Mouse (Mus musculus) neural tube, embryonic 12.5 days (tissue): ENCODE data around the gene Slc25a35. TPM values are rescaled to one million over a fixed set of nuclear protein-coding genes. Genes with fewer than 3 reads are reported as not detected.
"Not testable (repeated sequence)": the region's sequence is repeated elsewhere in the genome, so short reads cannot be mapped to it uniquely, and the experiment has no call there.

Source experiments
- ATAC-seq: fragments of 200-750 bp; cut with Nextera tagmentation; 2 replicates; pipeline ENCODE4 v1.8.0; 2017; ENCODE audit warnings: low read depth, mild to moderate bottlenecking, moderate TSS enrichment, moderate library complexity; ENCODE audit not compliant: low FRiP score
- H3K27ac ChIP-seq: fragments of 300-500 bp; sonication (generic); 2 replicates; pipeline ENCODE4 v1.5.1; 2016
- H3K27me3 ChIP-seq: fragments of 300-500 bp; sonication (generic); replicated peaks from 2 replicates; pipeline ENCODE4 v1.6.1; 2016; ENCODE audit warnings: mild to moderate bottlenecking
- H3K36me3 ChIP-seq: fragments of 300-500 bp; sonication (generic); 2 replicates; pipeline ENCODE4 v1.6.1; 2016; ENCODE audit warnings: mild to moderate bottlenecking
- H3K4me1 ChIP-seq: fragments of 300-500 bp; sonication (generic); 2 replicates; pipeline ENCODE4 v1.6.1; 2016
- H3K4me2 ChIP-seq: fragments of 300-500 bp; sonication (generic); replicated peaks from 2 replicates; pipeline ENCODE4 v1.6.1; 2016; ENCODE audit warnings: mild to moderate bottlenecking
- H3K4me3 ChIP-seq: fragments of 300-500 bp; sonication (generic); 2 replicates; pipeline ENCODE4 v1.5.1; 2016
- H3K9ac ChIP-seq: fragments of 300-500 bp; sonication (generic); 2 replicates; pipeline ENCODE4 v1.6.1; 2016; ENCODE audit warnings: mild to moderate bottlenecking
- H3K9me3 ChIP-seq: fragments of 300-500 bp; sonication (generic); 2 replicates; pipeline ENCODE4 v1.6.1; 2016; ENCODE audit warnings: mild to moderate bottlenecking
- WGBS: fragments of 180-500 bp; shearing (Covaris S2); methylation state at CpG from one replicate; pipeline ENCODE4 v1.1.7; 2016; 5-methylcytosine and 5-hydroxymethylcytosine counted together
- polyA plus RNA-seq: library from polyadenylated mRNA; unstranded; fragments of >200 nt; fragmentation: Nextera tagmentation; extraction: Ambion mirVana; gene quantifications from 2 replicates; pipeline ENCODE4 v1.2.1, GENCODE M21; 2016

The Slc25a35 gene
- polyA plus RNA-seq, 1 experiment from 2014 or later, result 2.5 TPM

- H3K36me3 ChIP-seq, result no peaks in the 10 kb centered on the region
- peak overlapping the region; percentile 53 for H3K9ac ChIP-seq
- no peaks in the 10 kb centered on the region for H3K9me3 ChIP-seq
- no peak overlapping the region for H3K27ac ChIP-seq
- peak overlapping the region; percentile 24 for H3K4me3 ChIP-seq
- H3K27me3 ChIP-seq, result peaks cover 21% of the 10 kb centered on the region
- no peak for ATAC-seq
- H3K4me2 ChIP-seq, result peak overlapping the region; percentile 52
- peaks cover 5% of the 10 kb centered on the region; the same call in 1 of the 2 replicates for H3K4me1 ChIP-seq
- 9% methylated on average over 16 of the region's 16 CpGs for WGBS
These were observed 21.0 kb upstream of the Slc25a35 start for GRCm38 (mm10) chr11:68946806-68947440.

- Histone ChIP-seq H3K9ac (peak overlapping the region; percentile 6; the same call in 1 of the 2 replicates), H3K9me3 (no peaks in the 10 kb centered on the region), H3K27ac (no peak overlapping the region), H3K27me3 (peaks cover 23% of the 10 kb centered on the region), H3K36me3 (no peaks in the 10 kb centered on the region), H3K4me1 (peaks cover 5% of the 10 kb centered on the region; the same call in 1 of the 2 replicates), H3K4me2 (peak overlapping the region; percentile 52), H3K4me3 (peak overlapping the region; percentile 24)
- no peak for ATAC-seq
- 6% methylated on average over 12 of the region's 12 CpGs for WGBS
These were observed 20.4 kb upstream of the Slc25a35 start for GRCm38 (mm10) chr11:68947542-68947993.

- peak overlapping the region; percentile 57 for H3K4me2 ChIP-seq
- 5% methylated on average over 13 of the region's 13 CpGs for WGBS
- no peak overlapping the region for H3K9ac ChIP-seq
- no peak for ATAC-seq
- no peak overlapping the region for H3K27ac ChIP-seq
- H3K36me3 ChIP-seq, result no peaks in the 10 kb centered on the region
- no peaks in the 10 kb centered on the region for H3K9me3 ChIP-seq
- H3K4me1 ChIP-seq, result peaks cover 17% of the 10 kb centered on the region
- peaks cover 51% of the 10 kb centered on the region for H3K27me3 ChIP-seq
- H3K4me3 ChIP-seq, result no peak overlapping the region
These were observed 14.0 kb upstream of the Slc25a35 start for GRCm38 (mm10) chr11:68953903-68954302.

GRCm38 (mm10) chr11:68954408-68954807 is 13.5 kb upstream of the Slc25a35 start:
- WGBS, result 2% methylated on average over 17 of the region's 17 CpGs
- H3K4me2 ChIP-seq, result peak overlapping the region; percentile 57
- peak overlapping the region; percentile 50; the same call in 1 of the 2 replicates for H3K9ac ChIP-seq
- peak overlapping the region; percentile 27 for H3K4me3 ChIP-seq
- no peak overlapping the region for H3K27ac ChIP-seq
- H3K4me1 ChIP-seq, result peaks cover 17% of the 10 kb centered on the region
- no peaks in the 10 kb centered on the region for H3K9me3 ChIP-seq
- peaks cover 51% of the 10 kb centered on the region for H3K27me3 ChIP-seq
- no peaks in the 10 kb centered on the region for H3K36me3 ChIP-seq
- ATAC-seq, result no peak

- 75% methylated on average over 5 of the region's 5 CpGs for WGBS
- ATAC-seq, result no peak
- peak overlapping the region; percentile 57 for H3K4me2 ChIP-seq
- no peaks in the 10 kb centered on the region for H3K36me3 ChIP-seq
- H3K9ac ChIP-seq, result no peak overlapping the region
- no peak overlapping the region for H3K27ac ChIP-seq
- no peaks in the 10 kb centered on the region for H3K9me3 ChIP-seq
- H3K4me1 ChIP-seq, result peaks cover 17% of the 10 kb centered on the region
- H3K27me3 ChIP-seq, result peaks cover 48% of the 10 kb centered on the region
- H3K4me3 ChIP-seq, result no peak overlapping the region; the same call in 1 of the 2 replicates
These were observed 12.5 kb upstream of the Slc25a35 start for GRCm38 (mm10) chr11:68955473-68955872.

- Histone ChIP-seq H3K9me3 (no peaks in the 10 kb centered on the region), H3K27me3 (peaks cover 48% of the 10 kb centered on the region), H3K4me3 (no peak overlapping the region), H3K9ac (no peak overlapping the region), H3K4me2 (no peak overlapping the region), H3K4me1 (peaks cover 17% of the 10 kb centered on the region), H3K36me3 (no peaks in the 10 kb centered on the region), H3K27ac (no peak overlapping the region)
- 39% methylated on average over 3 of the region's 3 CpGs for WGBS
- ATAC-seq, result no peak
These were observed 11.8 kb upstream of the Slc25a35 start for GRCm38 (mm10) chr11:68956107-68956506.

- no peak for ATAC-seq
- WGBS, result 39% methylated on average over 13 of the region's 13 CpGs
- H3K27ac ChIP-seq, result no peak overlapping the region
- peaks cover 17% of the 10 kb centered on the region for H3K4me1 ChIP-seq
- no peak overlapping the region for H3K4me2 ChIP-seq
- peaks cover 45% of the 10 kb centered on the region for H3K27me3 ChIP-seq
- H3K36me3 ChIP-seq, result no peaks in the 10 kb centered on the region
- no peak overlapping the region for H3K4me3 ChIP-seq
- H3K9ac ChIP-seq, result no peak overlapping the region
- no peaks in the 10 kb centered on the region for H3K9me3 ChIP-seq
These were observed 11.2 kb upstream of the Slc25a35 start for GRCm38 (mm10) chr11:68956697-68957096.

- Histone ChIP-seq H3K9me3 (no peaks in the 10 kb centered on the region), H3K27me3 (peaks cover 41% of the 10 kb centered on the region), H3K4me3 (no peak within 1 kb of the TSS), H3K4me1 (peaks cover 17% of the 10 kb centered on the region), H3K9ac (no peak within 1 kb of the TSS), H3K27ac (no peak within 1 kb of the TSS), H3K36me3 (no peaks in the 10 kb centered on the region), H3K4me2 (no peak within 1 kb of the TSS)
- ATAC-seq, result no peak
- WGBS, result 37% methylated on average over 8 of the region's 8 CpGs
These were observed 10.6 kb upstream of the Slc25a35 start, which contains the start of gene Arhgef15 for GRCm38 (mm10) chr11:68957308-68957707. Arhgef15 (minus strand) TSS chr11:68957480.

- Histone ChIP-seq H3K4me1 (peaks cover 17% of the 10 kb centered on the region), H3K9me3 (no peaks in the 10 kb centered on the region), H3K9ac (no peak overlapping the region), H3K4me2 (no peak overlapping the region), H3K27me3 (peaks cover 40% of the 10 kb centered on the region), H3K27ac (no peak overlapping the region), H3K36me3 (no peaks in the 10 kb centered on the region), H3K4me3 (no peak overlapping the region)
- no peak for ATAC-seq
- WGBS, result 57% methylated on average over 1 of the region's 1 CpGs
These were observed 10.0 kb upstream of the Slc25a35 start for GRCm38 (mm10) chr11:68957971-68958370.

GRCm38 (mm10) chr11:68961596-68961995 is 6.3 kb upstream of the Slc25a35 start:
- no peak for ATAC-seq
- Histone ChIP-seq H3K27ac (no peak overlapping the region), H3K4me1 (no peaks in the 10 kb centered on the region), H3K9me3 (no peaks in the 10 kb centered on the region), H3K27me3 (peaks cover 10% of the 10 kb centered on the region), H3K4me2 (no peak overlapping the region), H3K9ac (no peak overlapping the region), H3K36me3 (no peaks in the 10 kb centered on the region), H3K4me3 (no peak overlapping the region)
- WGBS, result 84% methylated on average over 3 of the region's 3 CpGs

- 26% methylated on average over 11 of the region's 11 CpGs for WGBS
- not testable (repeated sequence) for ATAC-seq, H3K4me2 ChIP-seq, H3K9ac ChIP-seq, H3K27ac ChIP-seq, H3K9me3 ChIP-seq, H3K4me3 ChIP-seq, H3K36me3 ChIP-seq, H3K4me1 ChIP-seq, H3K27me3 ChIP-seq
These were observed 5.8 kb upstream of the Slc25a35 start for GRCm38 (mm10) chr11:68962159-68962558.

GRCm38 (mm10) chr11:68963405-68963804 is 4.5 kb upstream of the Slc25a35 start:
- no peaks in the 10 kb centered on the region for H3K36me3 ChIP-seq
- H3K9me3 ChIP-seq, result no peaks in the 10 kb centered on the region
- H3K4me1 ChIP-seq, result peaks cover 11% of the 10 kb centered on the region
- H3K9ac ChIP-seq, result no peak overlapping the region
- H3K4me3 ChIP-seq, result no peak overlapping the region
- H3K27ac ChIP-seq, result no peak overlapping the region
- no peak overlapping the region for H3K4me2 ChIP-seq
- WGBS, result 82% methylated on average over 2 of the region's 2 CpGs
- ATAC-seq, result no peak
- H3K27me3 ChIP-seq, result no peaks in the 10 kb centered on the region

GRCm38 (mm10) chr11:68965050-68965449 is 2.9 kb upstream of the Slc25a35 start:
- Histone ChIP-seq H3K27me3 (no peaks in the 10 kb centered on the region), H3K4me2 (no peak overlapping the region), H3K4me3 (no peak overlapping the region), H3K9me3 (no peaks in the 10 kb centered on the region), H3K27ac (no peak overlapping the region), H3K9ac (no peak overlapping the region), H3K36me3 (no peaks in the 10 kb centered on the region), H3K4me1 (peaks cover 12% of the 10 kb centered on the region)
- ATAC-seq, result no peak
